In genomic region chr12:56345367-56346089, GRCm38 (mm10) we compare ENCODE assay signal across 8 mouse cellular contexts. TPM values are rescaled to one million over a fixed set of nuclear protein-coding genes. Genes with fewer than 3 reads are reported as not detected.
DNase-seq lines count a peak whose midpoint lies in the region; ATAC-seq lines count a peak whose summit lies in the region.

Gene Mbip, minus strand, starts transcription at chr12:56345894.

- H3K4me2 ChIP-seq in heart, embryonic 14.5 days (ENCODE audit: low read length), result peak within 1 kb of the TSS; percentile 67
- peak within 1 kb of the TSS; percentile 66 for H3K4me2 ChIP-seq in liver, embryonic 13.5 days
- H3K4me2 ChIP-seq in stomach, embryonic 16.5 days (ENCODE audit: low read depth, low read length), result peak within 1 kb of the TSS; percentile 55

- peak within 1 kb of the TSS; percentile 91 for H3K9ac ChIP-seq in heart, embryonic 14.5 days (ENCODE audit: low read length)
- peak within 1 kb of the TSS; percentile 86 for H3K9ac ChIP-seq in liver, embryonic 13.5 days
- H3K9ac ChIP-seq in stomach, embryonic 16.5 days (ENCODE audit: low read length), result peak within 1 kb of the TSS; percentile 94

- peak; percentile 98 for ATAC-seq in CD4-positive, CD25-positive, alpha-beta regulatory T cell, adult 4 months
- ATAC-seq in heart, embryonic 14.5 days (ENCODE audit: insufficient number of reproducible peaks, insufficient read depth, low FRiP score, low read depth), result peak; percentile 99
- ATAC-seq in liver, embryonic 13.5 days (ENCODE audit: low read depth), result peak; percentile 99
- peak; percentile 99 for ATAC-seq in stomach, embryonic 16.5 days (ENCODE audit: insufficient read depth, low FRiP score)

- H3K36me3 ChIP-seq in heart, embryonic 14.5 days (ENCODE audit: control insufficient read depth, insufficient read depth, low read length), result 0 out of 2 replicates have a peak, but pooled peaks cover under 1% of the 10 kb centered on the region
- H3K36me3 ChIP-seq in liver, embryonic 13.5 days, result no peaks in the 10 kb centered on the region
- H3K36me3 ChIP-seq in stomach, embryonic 16.5 days (ENCODE audit: control insufficient read depth, insufficient read depth, low read length), result no peaks in the 10 kb centered on the region

- peak; percentile 98 for DNase-seq in c-Kit-negative CD71-positive TER-119-positive erythroid progenitor cells, embryonic 14.5 days (ENCODE audit: low read depth, low spot score)
- DNase-seq in fibroblast of lung, adult 2 months (ENCODE audit: low read depth), result peak; percentile 91
- DNase-seq in kidney, postnatal 14 days, result peak; percentile 96
- DNase-seq in liver, embryonic 13.5 days, result peak; percentile 89
- peak; percentile 98 for DNase-seq in neural tube, embryonic 10.5 days (ENCODE audit: extremely low spot score, low spot score)

- peak within 1 kb of the TSS; percentile 86 to 96 for H3K4me3 ChIP-seq in heart, embryonic 14.5 days (ENCODE audit: control insufficient read depth in 1 of 2, insufficient read depth in 1 of 2, low read depth in 1 of 2, low read length in 2 of 2)
- H3K4me3 ChIP-seq in liver, embryonic 13.5 days (replicated peaks), result peak within 1 kb of the TSS; percentile 90
- peak within 1 kb of the TSS; percentile 94 for H3K4me3 ChIP-seq in stomach, embryonic 16.5 days (replicated peaks; ENCODE audit: low read length)

- peak within 1 kb of the TSS in 1 of 2 experiments; percentile 67; a peak in 2 of 4 replicates for H3K27ac ChIP-seq in heart, embryonic 14.5 days (replicated peaks in 1 of 2; ENCODE audit: control insufficient read depth in 1 of 2, insufficient read depth in 1 of 2, low read depth in 2 of 2, low read length in 2 of 2)
- H3K27ac ChIP-seq in liver, embryonic 13.5 days, result peak within 1 kb of the TSS; percentile 59; the same call in 1 of the 2 replicates
- H3K27ac ChIP-seq in stomach, embryonic 16.5 days (ENCODE audit: low read length), result peak within 1 kb of the TSS; percentile 57

- no peaks in the 10 kb centered on the region for H3K27me3 ChIP-seq in heart, embryonic 14.5 days (ENCODE audit: control insufficient read depth, insufficient read depth, low read length)
- H3K27me3 ChIP-seq in liver, embryonic 13.5 days, result no peaks in the 10 kb centered on the region
- H3K27me3 ChIP-seq in stomach, embryonic 16.5 days (ENCODE audit: control insufficient read depth, insufficient read depth, low read length), result no peaks in the 10 kb centered on the region

- peaks cover 0 to 3% of the 10 kb centered on the region in 2 experiments; a peak in 1 of 4 replicates for H3K4me1 ChIP-seq in heart, embryonic 14.5 days (ENCODE audit: control insufficient read depth in 2 of 2, insufficient read depth in 2 of 2, low read length in 2 of 2)
- 0 out of 2 replicates have a peak, but pooled peaks cover 3% of the 10 kb centered on the region for H3K4me1 ChIP-seq in liver, embryonic 13.5 days (replicated peaks)
- H3K4me1 ChIP-seq in stomach, embryonic 16.5 days (ENCODE audit: control insufficient read depth, insufficient read depth, low read length), result no peaks in the 10 kb centered on the region

- under 1% methylated on average over 37 of the region's 37 CpGs for WGBS in heart, embryonic 14.5 days
- 0% methylated on average over 37 of the region's 37 CpGs for WGBS in liver, embryonic 13.5 days (ENCODE audit: insufficient replicate concordance)
- under 1% methylated on average over 37 of the region's 37 CpGs for WGBS in stomach, embryonic 16.5 days

- no peaks in the 10 kb centered on the region for H3K9me3 ChIP-seq in heart, embryonic 14.5 days (ENCODE audit: control insufficient read depth, low read length)
- no peaks in the 10 kb centered on the region for H3K9me3 ChIP-seq in liver, embryonic 13.5 days (replicated peaks)
- no peaks in the 10 kb centered on the region for H3K9me3 ChIP-seq in stomach, embryonic 16.5 days (replicated peaks; ENCODE audit: control insufficient read depth, low read length)

RNA-seq across cellular contexts. Expression of gene Mbip, which starts in this region (rescaled TPM):
- 10 to 100 TPM; 39.5 to 40.5 TPM for polyA plus RNA-seq in CD4-positive, CD25-positive, alpha-beta regulatory T cell, adult 4 months (2017; shearing (Covaris generic))
- 17.3 and 20.2 TPM in 2 replicates for polyA plus RNA-seq in heart, embryonic 14.5 days (2014; fragmentation: Nextera tagmentation; extraction: Ambion mirVana)
- 13.0 and 13.9 TPM in 2 replicates for polyA plus RNA-seq in liver, embryonic 13.5 days (2015; fragmentation: Nextera tagmentation; extraction: Ambion mirVana)
- 28.2 and 33.0 TPM in 2 replicates for polyA plus RNA-seq in stomach, embryonic 16.5 days (2015; fragmentation: Nextera tagmentation; extraction: Ambion mirVana)
